Mouse (Mus musculus): ENCODE measurements around the gene 9530003J23Rik. TPM values are rescaled to one million over a fixed set of nuclear protein-coding genes. Genes with fewer than 3 reads are reported as not detected.
"Not testable (repeated sequence)": the region's sequence is repeated elsewhere in the genome, so short reads cannot be mapped to it uniquely, and the experiment has no call there.

Gene 9530003J23Rik
- polyA plus RNA-seq, 1 experiment from 2014 or later = not detected

DNA sequence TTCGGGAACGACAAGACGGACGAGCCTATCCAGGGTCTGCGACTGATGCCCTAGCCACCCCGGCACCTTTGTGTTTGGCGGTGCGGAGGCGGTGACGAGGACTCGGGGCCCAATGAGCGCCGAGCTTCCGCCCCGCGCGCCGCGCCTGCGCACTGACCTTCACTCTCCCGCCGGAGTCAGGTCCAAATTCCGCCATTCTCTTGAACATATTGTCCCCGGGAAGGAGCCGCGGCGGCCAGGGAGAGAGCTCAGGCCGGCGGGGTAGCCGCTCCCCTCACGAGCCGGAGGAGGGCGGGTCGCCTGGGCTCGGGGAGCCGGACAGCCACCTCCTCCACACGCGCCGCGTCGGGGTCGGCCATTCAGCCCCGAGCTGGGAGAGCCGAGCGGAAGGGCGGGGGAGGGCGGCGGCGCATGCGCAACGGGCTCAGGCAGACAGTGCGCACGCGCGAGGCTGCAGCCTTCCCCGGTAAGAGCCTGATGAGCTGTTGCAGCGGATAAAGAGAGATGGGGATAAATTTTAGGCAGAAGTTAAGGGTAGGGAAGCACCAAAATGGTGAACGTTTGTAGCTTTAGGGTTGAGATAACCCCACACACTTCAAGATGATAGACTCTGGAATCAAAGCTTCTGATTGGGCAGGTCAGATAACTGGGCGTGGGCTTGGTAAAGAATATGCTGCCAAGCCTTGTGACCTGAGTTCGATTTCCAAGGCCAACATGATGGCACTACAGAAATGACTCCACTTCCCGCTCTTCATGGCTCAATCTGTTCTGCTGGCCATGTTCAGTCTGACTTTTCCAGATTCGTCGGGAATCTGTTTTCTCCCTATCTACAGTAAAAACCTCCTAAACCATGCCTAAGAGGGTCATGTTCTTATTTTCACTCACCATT lies 14.2 kb downstream of the 9530003J23Rik start, which contains the start of gene Yeats4:
TSS of gene Yeats4 (minus strand) at position 406 of the 889 bp plus-strand sequence.
- Histone ChIP-seq H3K4me2 (peak within 1 kb of the TSS; percentile 94), H3K9ac (peak within 1 kb of the TSS; percentile 95), H3K4me3 (peak within 1 kb of the TSS; percentile 74), H3K27me3 (replicated peaks) (no peaks in the 10 kb centered on the region), H3K4me1 (peaks cover 20% of the 10 kb centered on the region), H3K9me3 (no peaks in the 10 kb centered on the region), H3K27ac (replicated peaks) (peak within 1 kb of the TSS; percentile 98), H3K36me3 (peaks cover 36% of the 10 kb centered on the region)
- WGBS = 1% methylated on average over 63 of the region's 63 CpGs
- peak; percentile 91 for ATAC-seq (ENCODE audit: extremely low read depth, insufficient number of reproducible peaks, low FRiP score, low TSS enrichment)

DNA sequence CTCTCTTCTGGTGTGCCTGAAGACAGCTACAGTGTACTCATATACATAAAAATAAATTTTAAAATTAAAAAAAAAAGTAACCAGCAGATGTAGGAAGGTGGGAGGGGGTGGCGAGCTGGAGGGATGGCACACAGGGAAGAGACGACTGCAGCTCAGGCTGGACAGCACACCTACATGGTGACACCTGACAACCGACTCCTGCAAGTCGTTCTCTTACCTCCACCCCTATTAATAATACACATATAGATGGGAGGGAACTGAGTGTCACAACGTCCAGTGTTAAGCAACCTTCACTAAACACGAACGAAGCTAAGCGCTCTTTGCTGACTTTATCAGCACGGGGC lies 14.8 kb downstream of the 9530003J23Rik start:
- Histone ChIP-seq H3K4me1 (peaks cover 20% of the 10 kb centered on the region), H3K36me3 (peaks cover 39% of the 10 kb centered on the region), H3K27ac (replicated peaks) (peak overlapping the region; percentile 98; the same call in 1 of the 2 replicates), H3K4me3 (peak overlapping the region; percentile 74), H3K4me2 (peak overlapping the region; percentile 94), H3K9ac (peak overlapping the region; percentile 95), H3K9me3 (no peaks in the 10 kb centered on the region), H3K27me3 (replicated peaks) (no peaks in the 10 kb centered on the region)
- ATAC-seq (ENCODE audit: extremely low read depth, insufficient number of reproducible peaks, low FRiP score, low TSS enrichment) = no peak
- WGBS = 1% methylated on average over 9 of the region's 9 CpGs

- peak overlapping the region; percentile 71 for H3K9ac ChIP-seq
- no peaks in the 10 kb centered on the region for H3K27me3 ChIP-seq (replicated peaks)
- H3K36me3 ChIP-seq = peaks cover 48% of the 10 kb centered on the region
- H3K27ac ChIP-seq (replicated peaks) = no peak overlapping the region
- ATAC-seq (ENCODE audit: extremely low read depth, insufficient number of reproducible peaks, low FRiP score, low TSS enrichment) = no peak
- H3K4me2 ChIP-seq = peak overlapping the region; percentile 94
- peak overlapping the region; percentile 74; the same call in 1 of the 2 replicates for H3K4me3 ChIP-seq
- H3K4me1 ChIP-seq = peaks cover 20% of the 10 kb centered on the region
- no peaks in the 10 kb centered on the region for H3K9me3 ChIP-seq
- WGBS = 77% methylated on average over 3 of the region's 3 CpGs
Observed at GRCm38 (mm10) chr10:117222821-117223220, 15.7 kb downstream of the 9530003J23Rik start.

DNA sequence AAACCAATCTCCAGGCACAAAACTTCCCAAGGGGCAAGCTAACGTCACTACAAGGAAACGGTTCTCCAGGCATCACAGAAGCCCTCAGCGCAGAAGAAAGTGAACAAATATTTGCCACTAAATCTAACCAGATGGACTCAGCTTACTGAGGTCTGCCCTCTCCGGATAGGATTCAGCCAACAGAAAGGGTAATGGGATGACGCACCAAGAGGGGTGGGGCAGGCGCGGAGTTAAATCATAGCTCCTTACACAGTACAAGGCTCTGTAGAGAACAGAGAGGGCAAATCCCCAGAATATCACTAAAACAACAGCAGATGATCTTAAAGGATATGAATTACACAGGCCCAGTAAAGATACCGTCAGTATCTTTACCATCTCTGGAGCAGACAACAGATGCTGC lies 20.2 kb downstream of the 9530003J23Rik start:
- Histone ChIP-seq H3K9ac (no peak overlapping the region), H3K9me3 (no peaks in the 10 kb centered on the region), H3K27me3 (replicated peaks) (no peaks in the 10 kb centered on the region), H3K27ac (replicated peaks) (no peak overlapping the region), H3K4me3 (no peak overlapping the region), H3K36me3 (peaks cover 90% of the 10 kb centered on the region), H3K4me2 (no peak overlapping the region), H3K4me1 (peaks cover 8% of the 10 kb centered on the region)
- 96% methylated on average over 8 of the region's 8 CpGs for WGBS
- ATAC-seq (ENCODE audit: extremely low read depth, insufficient number of reproducible peaks, low FRiP score, low TSS enrichment) = no peak

DNA sequence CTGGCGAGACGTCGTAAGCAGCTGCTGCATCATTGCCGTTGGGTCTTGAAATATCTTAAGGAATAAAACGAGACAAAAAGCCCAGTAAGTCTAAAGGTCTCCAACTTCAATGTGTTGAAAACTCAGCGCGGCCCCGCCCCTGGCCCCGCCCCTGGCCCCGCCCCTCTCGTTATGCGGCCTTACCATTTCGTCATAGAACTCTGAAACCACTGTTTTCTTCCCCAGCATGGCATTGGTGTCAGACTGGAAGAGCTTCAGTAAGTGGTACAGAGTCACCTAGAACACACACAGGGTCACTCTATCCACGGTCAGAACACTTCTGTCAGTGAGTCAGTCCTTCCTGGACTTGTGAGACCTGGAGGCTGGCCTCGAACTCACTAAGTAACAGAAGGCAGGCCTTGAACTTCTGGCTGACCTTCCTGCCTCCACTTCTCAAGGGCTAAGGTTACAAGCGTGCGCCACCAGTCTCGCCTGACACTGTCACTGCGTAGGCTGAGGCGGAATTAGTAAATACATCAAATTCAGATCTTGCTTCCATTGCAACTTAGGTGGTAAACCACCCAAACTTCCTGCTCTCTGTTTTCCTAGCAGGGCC lies 21.2 kb downstream of the 9530003J23Rik start:
- peaks cover 91% of the 10 kb centered on the region for H3K36me3 ChIP-seq
- H3K9ac ChIP-seq = no peak overlapping the region
- H3K27ac ChIP-seq (replicated peaks) = no peak overlapping the region
- H3K4me1 ChIP-seq = no peaks in the 10 kb centered on the region
- ATAC-seq (ENCODE audit: extremely low read depth, insufficient number of reproducible peaks, low FRiP score, low TSS enrichment) = no peak
- WGBS = 82% methylated on average over 20 of the region's 20 CpGs
- H3K4me3 ChIP-seq = no peak overlapping the region
- H3K27me3 ChIP-seq (replicated peaks) = no peaks in the 10 kb centered on the region
- H3K4me2 ChIP-seq = no peak overlapping the region
- H3K9me3 ChIP-seq = no peaks in the 10 kb centered on the region

DNA sequence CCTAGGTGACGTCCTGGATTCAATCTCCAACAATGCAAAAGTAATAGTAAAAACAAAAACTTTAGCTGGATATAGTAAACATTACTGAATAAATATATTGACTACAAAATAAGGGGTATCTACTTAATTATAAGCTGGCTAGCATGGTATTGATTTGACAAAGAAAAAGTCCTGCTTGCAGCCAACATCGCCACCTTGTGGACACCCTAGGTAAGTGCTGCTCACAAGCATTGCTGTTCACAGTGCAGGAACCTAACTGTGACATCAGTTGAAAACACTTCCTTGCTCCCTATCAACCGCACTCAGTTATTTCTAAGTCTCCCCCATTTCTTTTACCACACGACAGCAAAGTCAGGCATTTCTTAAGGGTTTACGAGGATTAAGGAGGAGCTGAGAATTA lies 21.7 kb downstream of the 9530003J23Rik start:
- H3K27ac ChIP-seq (replicated peaks) = no peak overlapping the region
- peaks cover 88% of the 10 kb centered on the region for H3K36me3 ChIP-seq
- H3K27me3 ChIP-seq (replicated peaks) = no peaks in the 10 kb centered on the region
- WGBS = 65% methylated on average over 5 of the region's 5 CpGs
- no peaks in the 10 kb centered on the region for H3K4me1 ChIP-seq
- no peaks in the 10 kb centered on the region for H3K9me3 ChIP-seq
- no peak overlapping the region for H3K4me2 ChIP-seq
- H3K9ac ChIP-seq = no peak overlapping the region
- no peak for ATAC-seq (ENCODE audit: extremely low read depth, insufficient number of reproducible peaks, low FRiP score, low TSS enrichment)
- no peak overlapping the region for H3K4me3 ChIP-seq

GRCm38 (mm10) chr10:117216132-117216495 lies 22.4 kb downstream of the 9530003J23Rik start:
- Histone ChIP-seq H3K27me3 (replicated peaks) (no peaks in the 10 kb centered on the region), H3K36me3 (peaks cover 87% of the 10 kb centered on the region), H3K27ac (replicated peaks) (no peak overlapping the region), H3K9ac (no peak overlapping the region), H3K4me3 (no peak overlapping the region), H3K9me3 (no peaks in the 10 kb centered on the region), H3K4me1 (peaks cover 1% of the 10 kb centered on the region), H3K4me2 (no peak overlapping the region)
- no peak for ATAC-seq (ENCODE audit: extremely low read depth, insufficient number of reproducible peaks, low FRiP score, low TSS enrichment)
- WGBS = 95% methylated on average over 9 of the region's 9 CpGs

DNA sequence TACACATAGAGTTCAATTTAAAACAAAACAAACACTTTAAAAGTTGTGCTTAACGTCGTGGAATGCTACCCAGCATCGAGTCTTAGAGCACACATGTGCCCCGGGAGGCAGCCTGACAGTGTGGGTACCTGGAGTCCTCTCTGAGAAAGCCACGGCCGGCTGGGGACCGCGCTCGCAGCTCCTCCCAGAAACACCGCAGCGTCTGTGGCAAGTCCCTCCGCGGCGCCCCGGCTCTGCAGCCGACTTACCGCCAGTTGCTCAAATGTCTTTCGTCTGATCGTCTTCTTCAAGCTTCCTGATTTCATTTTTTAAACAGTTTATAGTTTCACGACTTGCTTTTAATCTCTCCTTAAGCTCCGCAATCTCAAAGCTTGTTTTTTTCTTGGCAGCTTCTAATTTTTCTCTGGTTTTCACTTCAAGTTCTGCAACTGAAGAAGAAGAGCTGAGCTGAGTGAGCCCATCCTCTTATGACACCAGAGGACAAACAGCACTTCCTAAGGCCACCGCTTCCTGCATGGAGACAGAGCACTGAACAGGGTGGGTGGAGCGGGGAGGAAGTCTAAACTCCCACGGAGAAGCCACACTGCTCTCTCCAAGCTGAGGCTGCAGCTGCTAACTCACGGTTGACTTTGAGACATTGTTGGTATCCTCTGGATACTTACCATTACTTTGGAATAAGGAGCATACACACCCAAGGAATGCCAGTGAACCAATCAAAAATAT lies 22.9 kb downstream of the 9530003J23Rik start:
- no peak overlapping the region for H3K9ac ChIP-seq
- H3K36me3 ChIP-seq = peaks cover 81% of the 10 kb centered on the region

DNA sequence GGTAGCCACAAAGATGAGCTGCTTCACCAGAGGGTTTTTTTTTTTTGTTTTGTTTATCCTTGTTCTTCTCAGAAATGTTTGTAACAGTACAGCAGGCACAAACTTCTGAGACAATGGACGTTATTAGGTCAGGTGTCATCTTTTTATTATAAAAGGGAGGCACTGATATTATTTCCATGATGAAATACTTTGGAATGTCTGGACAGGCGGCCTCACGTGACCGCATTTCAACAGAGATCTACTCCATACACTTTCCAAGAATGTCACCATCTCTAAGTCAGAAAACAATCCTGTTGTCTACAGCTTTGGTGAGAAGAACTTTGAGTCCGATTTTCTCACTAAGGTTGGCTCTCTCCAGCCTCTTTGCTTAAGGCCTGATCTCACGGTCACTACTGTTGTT lies 27.5 kb downstream of the 9530003J23Rik start:
- no peak overlapping the region for H3K4me2 ChIP-seq
- no peak overlapping the region for H3K9ac ChIP-seq
- H3K27me3 ChIP-seq (replicated peaks) = no peaks in the 10 kb centered on the region
- no peak for ATAC-seq (ENCODE audit: extremely low read depth, insufficient number of reproducible peaks, low FRiP score, low TSS enrichment)
- H3K36me3 ChIP-seq = peaks cover 39% of the 10 kb centered on the region
- WGBS = 77% methylated on average over 6 of the region's 6 CpGs
- H3K27ac ChIP-seq (replicated peaks) = peak overlapping the region; percentile 46
- H3K4me1 ChIP-seq = peaks cover 21% of the 10 kb centered on the region
- no peak overlapping the region for H3K4me3 ChIP-seq
- no peaks in the 10 kb centered on the region for H3K9me3 ChIP-seq

More for the DNA sequence above, 22.9 kb downstream of the 9530003J23Rik start:
- ATAC-seq (ENCODE audit: extremely low read depth, insufficient number of reproducible peaks, low FRiP score, low TSS enrichment) = no peak
- Histone ChIP-seq H3K4me2 (no peak overlapping the region), H3K27ac (replicated peaks) (no peak overlapping the region), H3K27me3 (replicated peaks) (no peaks in the 10 kb centered on the region), H3K9me3 (no peaks in the 10 kb centered on the region), H3K4me1 (peaks cover 7% of the 10 kb centered on the region), H3K4me3 (no peak overlapping the region)
- 87% methylated on average over 25 of the region's 25 CpGs for WGBS

- Histone ChIP-seq H3K4me2 (peak overlapping the region; percentile 67), H3K9me3 (no peaks in the 10 kb centered on the region), H3K27me3 (replicated peaks) (no peaks in the 10 kb centered on the region), H3K9ac (peak overlapping the region; percentile 76), H3K36me3 (peaks cover 24% of the 10 kb centered on the region), H3K4me1 (peaks cover 21% of the 10 kb centered on the region), H3K4me3 (peak overlapping the region; percentile 44), H3K27ac (replicated peaks) (no peak overlapping the region)
- 0 out of 2 replicates have a peak, but pooled peaks have one; percentile 17 for ATAC-seq (ENCODE audit: extremely low read depth, insufficient number of reproducible peaks, low FRiP score, low TSS enrichment)
- 16% methylated on average over 11 of the region's 11 CpGs for WGBS
Observed at GRCm38 (mm10) chr10:117209469-117209938, 29.0 kb downstream of the 9530003J23Rik start.

DNA sequence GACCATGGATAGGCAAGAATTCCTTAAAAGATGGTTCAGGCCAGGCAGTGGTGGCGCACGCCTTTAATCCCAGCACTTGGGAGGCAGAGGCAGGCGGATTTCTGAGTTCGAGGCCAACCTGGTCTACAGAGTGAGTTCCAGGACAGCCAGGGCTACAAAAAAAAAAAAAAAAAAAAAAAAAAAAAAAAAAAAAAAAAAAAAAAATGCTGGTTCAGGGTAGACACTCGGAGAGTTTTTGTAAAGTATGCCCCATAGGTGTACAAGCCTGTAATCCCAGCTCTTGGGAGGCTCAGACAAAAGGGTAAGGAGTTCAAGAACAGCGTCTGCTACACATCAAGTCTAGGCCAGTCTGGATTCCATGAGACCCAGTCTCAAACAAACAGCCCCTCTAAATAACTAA lies 29.7 kb downstream of the 9530003J23Rik start:
- not testable (repeated sequence) for H3K27ac ChIP-seq (replicated peaks); H3K9ac ChIP-seq; H3K27me3 ChIP-seq (replicated peaks); H3K4me2 ChIP-seq; H3K4me3 ChIP-seq; H3K9me3 ChIP-seq; ATAC-seq (ENCODE audit: extremely low read depth, insufficient number of reproducible peaks, low FRiP score, low TSS enrichment)
- peaks cover 16% of the 10 kb centered on the region for H3K36me3 ChIP-seq
- 78% methylated on average over 6 of the region's 6 CpGs for WGBS
- peaks cover 21% of the 10 kb centered on the region for H3K4me1 ChIP-seq

All from heart, embryonic 13.5 days (tissue).